Mouse (Mus musculus): Measurements from ENCODE around the gene Gm49403.
A peak's percentile ranks its signal among the peaks of the same experiment; 100 is the strongest.
"Not testable (repeated sequence)": the region's sequence is repeated elsewhere in the genome, so short reads cannot be mapped to it uniquely, and the experiment has no call there.

Gm49403 gene

GRCm38 (mm10) chr19:8872266-8872840, 11.4 kb upstream of the Gm49403 start:
- no peak for DNase-seq

- no peak for DNase-seq
Measured at GRCm38 (mm10) chr19:8875031-8875430, 8.7 kb upstream of the Gm49403 start.

- DNase-seq = peak; percentile 93
Measured at GRCm38 (mm10) chr19:8880311-8881033, 3.3 kb upstream of the Gm49403 start, which contains the start of gene Uqcc3. Gene Uqcc3 (minus strand): TSS chr19:8880923.

GRCm38 (mm10) chr19:8881034-8881392, 2.7 kb upstream of the Gm49403 start:
- DNase-seq = no peak

GRCm38 (mm10) chr19:8886916-8887584, 3.3 kb downstream of the Gm49403 start:
- DNase-seq = no peak

- DNase-seq = no peak
Measured at GRCm38 (mm10) chr19:8887585-8888463, 4.1 kb downstream of the Gm49403 start.

GRCm38 (mm10) chr19:8888511-8889385, 5.0 kb downstream of the Gm49403 start, which contains the start of the genes 1810009A15Rik and Gm49416:
Gene 1810009A15Rik (plus strand): TSS chr19:8888853.
Gene Gm49416 (plus strand): TSS chr19:8888926.
- peak; percentile 97 for DNase-seq

- DNase-seq = peak; percentile 89
Measured at GRCm38 (mm10) chr19:8892829-8893766, 9.4 kb downstream of the Gm49403 start, which contains the start of gene Ints5. Gene Ints5 (plus strand): TSS chr19:8893005.

GRCm38 (mm10) chr19:8895397-8895960, 11.7 kb downstream of the Gm49403 start:
- DNase-seq = no peak

- not testable (repeated sequence) for DNase-seq
Measured at GRCm38 (mm10) chr19:8896231-8896630, 12.5 kb downstream of the Gm49403 start.

- DNase-seq = peak; percentile 74
Measured at GRCm38 (mm10) chr19:8897211-8897864, 13.6 kb downstream of the Gm49403 start.

- peak; percentile 98 for DNase-seq
Measured at GRCm38 (mm10) chr19:8897865-8898495, 14.2 kb downstream of the Gm49403 start, which contains the start of gene Ganab. Gene Ganab (plus strand): TSS chr19:8898071.

- no peak for DNase-seq
Measured at GRCm38 (mm10) chr19:8898576-8898975, 14.8 kb downstream of the Gm49403 start.

- peak; percentile 59 for DNase-seq
Measured at GRCm38 (mm10) chr19:8899079-8899478, 15.3 kb downstream of the Gm49403 start.

- DNase-seq = no peak
Measured at GRCm38 (mm10) chr19:8903412-8903811, 19.7 kb downstream of the Gm49403 start.

GRCm38 (mm10) chr19:8908531-8908930, 24.8 kb downstream of the Gm49403 start:
- DNase-seq = no peak

- no peak for DNase-seq
Measured at GRCm38 (mm10) chr19:8911810-8912209, 28.1 kb downstream of the Gm49403 start.

- no peak for DNase-seq
Measured at GRCm38 (mm10) chr19:8914212-8914611, 30.5 kb downstream of the Gm49403 start.

GRCm38 (mm10) chr19:8919000-8919399, 35.3 kb downstream of the Gm49403 start:
- DNase-seq = no peak

Measured in kidney, postnatal 10 days (tissue).